Mouse (Mus musculus) forebrain, embryonic 15.5 days (tissue): ENCODE measurements at regions not wholly inside any gene's neighbourhood (a gene's known extent, or its start where the extent isn't known, plus 50 kb on each side); places are given as distances from the start of the nearest gene placed in this dataset.

ENCODE experiments used
- ATAC-seq: fragments of 200-750 bp; cut with Nextera tagmentation; replicated peaks from 2 replicates; pipeline ENCODE4 v1.8.0; 2017; ENCODE audit warnings: mild to moderate bottlenecking, moderate TSS enrichment, moderate library complexity
- H3K27ac ChIP-seq: fragments of 300-500 bp; sonication (generic); replicated peaks from 2 replicates; pipeline ENCODE4 v1.5.1; 2015; ENCODE audit warnings: mild to moderate bottlenecking, inconsistent platforms
- H3K27me3 ChIP-seq: fragments of 300-500 bp; sonication (generic); 2 replicates; pipeline ENCODE4 v1.6.1; 2015; ENCODE audit warnings: inconsistent platforms
- H3K36me3 ChIP-seq: fragments of 300-500 bp; sonication (generic); 2 replicates; pipeline ENCODE4 v1.6.1; 2015; ENCODE audit warnings: mild to moderate bottlenecking, inconsistent platforms
- H3K4me1 ChIP-seq: fragments of 300-500 bp; sonication (generic); 2 replicates; pipeline ENCODE4 v1.6.1; 2015; ENCODE audit warnings: inconsistent platforms
- H3K4me2 ChIP-seq: fragments of 300-500 bp; sonication (generic); replicated peaks from 2 replicates; pipeline ENCODE4 v1.6.1; 2015; ENCODE audit warnings: mild to moderate bottlenecking, inconsistent platforms
- H3K4me3 ChIP-seq: fragments of 300-500 bp; sonication (generic); 2 replicates; pipeline ENCODE4 v1.5.1; 2015; ENCODE audit warnings: mild to moderate bottlenecking, inconsistent platforms
- H3K9ac ChIP-seq: fragments of 300-500 bp; sonication (generic); replicated peaks from 2 replicates; pipeline ENCODE4 v1.6.1; 2015; ENCODE audit warnings: mild to moderate bottlenecking, inconsistent platforms
- H3K9me3 ChIP-seq: fragments of 300-500 bp; sonication (generic); 2 replicates; pipeline ENCODE4 v1.6.1; 2016; ENCODE audit warnings: inconsistent platforms
- WGBS: fragments of 180-500 bp; shearing (Covaris S2); methylation state at CpG from one replicate; pipeline ENCODE4 v1.1.7; 2015; ENCODE audit warnings: mixed read lengths; 5-methylcytosine and 5-hydroxymethylcytosine counted together

GRCm38 (mm10) chr13:39702621-39703020, 658.6 kb downstream of the Ofcc1 start:
- no peaks in the 10 kb centered on the region for H3K9me3 ChIP-seq
- no peak overlapping the region for H3K4me3 ChIP-seq
- H3K4me1 ChIP-seq = no peaks in the 10 kb centered on the region
- H3K27me3 ChIP-seq = no peaks in the 10 kb centered on the region
- no peak overlapping the region for H3K27ac ChIP-seq
- H3K4me2 ChIP-seq = no peak overlapping the region
- no peak for ATAC-seq
- no peaks in the 10 kb centered on the region for H3K36me3 ChIP-seq
- H3K9ac ChIP-seq = no peak overlapping the region
- 86% methylated on average over 2 of the region's 2 CpGs for WGBS

DNA sequence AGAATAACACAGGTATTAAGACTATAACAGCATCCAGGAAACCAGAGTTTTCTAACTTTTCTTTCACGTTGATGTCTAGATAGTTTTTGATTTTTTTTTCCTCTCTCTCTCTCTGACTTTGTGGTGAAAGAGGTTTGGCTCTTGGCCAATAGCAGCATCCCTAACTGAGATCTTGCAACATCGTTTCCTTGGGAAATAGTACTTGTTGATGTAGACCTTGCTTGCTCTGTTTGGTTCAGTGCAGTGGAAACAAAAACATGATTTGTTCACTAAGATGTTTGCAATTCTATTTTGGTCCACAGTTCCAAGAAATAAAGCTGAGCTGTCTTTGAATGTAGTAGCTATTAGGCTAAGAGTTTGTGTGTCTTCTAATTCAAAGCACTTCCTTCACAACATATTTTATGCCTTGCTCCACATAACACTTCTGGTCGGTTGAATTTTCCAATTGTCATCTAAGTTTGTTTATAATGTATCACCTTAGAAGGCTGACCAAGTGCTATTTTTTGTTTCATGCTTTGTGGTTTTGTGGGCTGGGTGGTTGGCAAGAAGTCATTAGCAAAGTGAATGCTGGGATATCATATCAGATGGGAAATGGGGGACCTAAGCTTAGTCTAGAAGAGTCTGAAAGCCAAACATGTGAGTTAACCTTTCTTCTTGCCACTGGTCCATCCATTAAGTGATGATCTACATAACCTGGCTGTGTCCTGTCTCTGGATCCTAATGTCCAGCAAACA, 669.8 kb downstream of the Ofcc1 start:
- no peak overlapping the region for H3K4me2 ChIP-seq
- no peak for ATAC-seq
- no peaks in the 10 kb centered on the region for H3K27me3 ChIP-seq
- no peaks in the 10 kb centered on the region for H3K9me3 ChIP-seq
- no peak overlapping the region for H3K27ac ChIP-seq
- no peak overlapping the region for H3K9ac ChIP-seq
- no peaks in the 10 kb centered on the region for H3K36me3 ChIP-seq
- WGBS = 76% methylated on average over 3 of the region's 3 CpGs
- no peak overlapping the region for H3K4me3 ChIP-seq
- no peaks in the 10 kb centered on the region for H3K4me1 ChIP-seq

DNA sequence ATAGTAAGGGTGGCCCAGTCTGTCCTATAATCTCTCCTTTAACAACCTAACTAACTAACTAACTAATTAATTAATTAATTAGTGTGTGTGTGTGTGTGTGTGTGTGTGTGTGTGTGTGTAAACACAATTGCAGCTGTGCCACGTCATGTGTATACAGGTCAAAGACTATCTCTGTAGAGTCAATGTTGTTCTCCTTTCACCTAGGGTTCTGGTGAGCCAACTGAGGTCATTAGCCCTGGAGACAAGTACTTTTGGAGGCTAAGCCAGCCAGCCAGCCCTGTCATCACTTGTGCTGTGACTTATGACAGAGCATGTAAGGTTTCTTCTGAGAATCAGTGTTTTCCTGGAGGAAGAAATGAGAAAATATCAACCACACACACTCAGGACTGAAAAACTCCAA, 696.7 kb downstream of the Ofcc1 start:
- H3K27ac ChIP-seq = no peak overlapping the region
- no peaks in the 10 kb centered on the region for H3K36me3 ChIP-seq
- 85% methylated on average over 1 of the region's 1 CpGs for WGBS
- H3K9ac ChIP-seq = no peak overlapping the region
- H3K4me2 ChIP-seq = no peak overlapping the region
- H3K9me3 ChIP-seq = no peaks in the 10 kb centered on the region
- H3K4me3 ChIP-seq = no peak overlapping the region
- ATAC-seq = no peak
- no peaks in the 10 kb centered on the region for H3K27me3 ChIP-seq
- H3K4me1 ChIP-seq = no peaks in the 10 kb centered on the region

DNA sequence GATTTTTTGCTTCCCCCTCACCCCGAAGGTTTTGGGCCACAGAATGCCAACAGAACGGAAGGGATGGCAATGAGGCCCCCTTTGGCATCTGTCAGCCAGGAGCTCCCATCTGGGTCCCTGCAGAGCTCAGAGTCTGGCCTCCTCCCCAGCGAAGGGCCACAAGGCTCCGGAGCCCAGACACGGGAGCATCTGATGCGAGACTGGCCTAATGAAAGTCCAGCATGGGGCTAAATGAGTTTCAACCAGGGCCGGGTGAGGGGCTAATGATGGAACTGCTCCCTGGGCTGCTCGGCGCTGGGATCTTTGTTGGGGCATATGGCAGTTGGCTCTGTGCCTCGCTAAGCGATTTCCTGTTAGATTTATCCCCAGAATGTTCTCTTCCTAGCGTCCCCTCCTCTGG, 688.8 kb upstream of the Slc35b3 start:
- Histone ChIP-seq H3K4me2 (peak overlapping the region; percentile 40), H3K4me3 (peak overlapping the region; percentile 15; the same call in 1 of the 2 replicates), H3K4me1 (peaks cover 5% of the 10 kb centered on the region), H3K27me3 (no peaks in the 10 kb centered on the region), H3K9me3 (no peaks in the 10 kb centered on the region), H3K27ac (no peak overlapping the region), H3K36me3 (no peaks in the 10 kb centered on the region), H3K9ac (peak overlapping the region; percentile 20; the same call in 1 of the 2 replicates)
- 30% methylated on average over 12 of the region's 12 CpGs for WGBS
- ATAC-seq = peak; percentile 68

DNA sequence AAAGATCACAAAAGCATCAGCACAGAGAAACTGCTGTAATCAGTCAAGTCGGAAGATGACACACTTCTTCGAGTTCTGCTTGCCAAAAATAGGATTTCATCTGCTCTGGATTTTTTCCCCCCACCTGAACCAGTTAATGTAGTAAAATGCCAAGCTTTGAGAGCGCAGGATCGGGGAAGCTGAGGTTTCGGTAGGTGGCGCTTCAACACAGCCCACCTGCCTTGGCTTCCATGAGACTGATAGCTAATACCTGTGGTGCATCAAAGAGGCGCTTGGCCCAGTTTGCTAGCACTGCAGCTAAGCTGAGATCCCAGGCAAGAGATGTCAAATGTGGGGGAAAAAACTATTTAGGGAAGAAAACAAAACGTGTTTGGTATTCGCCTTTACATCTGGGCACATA, 686.7 kb upstream of the Slc35b3 start:
- peak; percentile 61 for ATAC-seq
- WGBS = 14% methylated on average over 9 of the region's 9 CpGs
- no peaks in the 10 kb centered on the region for H3K36me3 ChIP-seq
- no peak overlapping the region for H3K9ac ChIP-seq
- no peak overlapping the region for H3K4me2 ChIP-seq
- H3K4me3 ChIP-seq = no peak overlapping the region
- H3K9me3 ChIP-seq = no peaks in the 10 kb centered on the region
- no peaks in the 10 kb centered on the region for H3K27me3 ChIP-seq
- no peak overlapping the region for H3K27ac ChIP-seq
- peaks cover 5% of the 10 kb centered on the region for H3K4me1 ChIP-seq

GRCm38 (mm10) chr13:39631506-39632132, 670.9 kb upstream of the Slc35b3 start:
- no peaks in the 10 kb centered on the region for H3K4me1 ChIP-seq
- H3K27me3 ChIP-seq = no peaks in the 10 kb centered on the region
- no peak overlapping the region for H3K4me2 ChIP-seq
- H3K4me3 ChIP-seq = no peak overlapping the region
- H3K27ac ChIP-seq = no peak overlapping the region
- H3K36me3 ChIP-seq = no peaks in the 10 kb centered on the region
- 82% methylated on average over 8 of the region's 8 CpGs for WGBS
- no peak for ATAC-seq
- H3K9ac ChIP-seq = no peak overlapping the region
- H3K9me3 ChIP-seq = no peaks in the 10 kb centered on the region
